Mouse (Mus musculus) induced T-regulatory cell, adult 2 months (primary cell): ENCODE data around the gene Mff.

ENCODE experiments used
- DNase-seq: peaks from one replicate; pipeline ENCODE4 v3.0.0-alpha.2; 2012; ENCODE audit warnings: low read depth

Mff gene

DNA sequence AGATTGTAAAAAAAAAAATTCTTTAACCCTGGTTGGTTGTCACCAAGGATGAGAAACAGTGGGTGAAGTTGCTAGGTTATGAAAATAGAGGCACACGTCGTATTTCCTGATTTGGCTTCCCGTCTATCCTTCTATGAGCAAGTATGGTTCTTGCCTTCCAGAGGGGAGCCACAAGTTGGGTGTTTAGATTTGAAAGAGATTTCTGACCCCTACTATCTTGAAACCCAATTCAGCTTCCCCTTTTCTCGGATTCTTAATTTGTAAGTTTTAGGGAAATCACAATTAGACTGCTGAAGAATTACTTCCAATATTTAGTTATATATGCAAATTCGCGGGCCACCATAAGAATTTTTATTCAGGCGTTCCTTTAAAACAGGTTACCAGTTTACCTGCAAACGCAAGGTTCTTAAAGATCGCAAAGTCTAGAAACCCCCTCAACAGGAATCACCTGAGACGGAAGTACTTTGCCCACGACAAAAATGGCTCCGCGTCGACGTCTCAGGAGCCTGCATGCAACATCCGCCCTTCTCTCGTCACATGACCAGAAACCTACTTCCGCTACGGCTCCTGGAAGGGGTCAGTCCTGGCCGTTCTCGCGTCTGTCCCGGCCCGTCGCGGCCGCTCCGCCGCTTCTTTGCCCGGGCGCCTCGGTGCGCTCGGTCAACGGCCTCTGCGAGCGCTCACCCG is at the start of gene Mff:
Gene Mff, plus strand, starts transcription at position 552 of the 687 bp plus-strand sequence.
- DNase-seq: peak; percentile 97

DNA sequence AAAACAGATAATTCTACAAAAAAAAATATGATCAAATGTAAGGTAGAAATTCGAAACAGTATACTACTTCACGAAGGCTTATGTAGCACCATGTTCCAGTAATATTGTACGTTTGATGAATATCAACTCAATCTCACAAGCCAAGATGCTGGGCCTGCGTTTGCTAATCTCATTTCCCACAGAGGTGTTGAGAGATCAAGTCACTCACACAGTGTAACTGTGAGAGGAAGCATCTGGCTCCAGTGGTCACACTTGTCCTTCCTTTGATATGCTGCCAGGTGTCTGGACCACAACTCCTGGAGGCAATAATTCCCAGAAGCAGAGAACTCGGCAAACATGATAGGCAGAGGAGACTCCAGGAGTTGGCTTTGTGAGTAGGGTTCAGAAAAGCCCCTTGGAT is 38.4 kb upstream of the Mff start:
- no peak for DNase-seq

DNA sequence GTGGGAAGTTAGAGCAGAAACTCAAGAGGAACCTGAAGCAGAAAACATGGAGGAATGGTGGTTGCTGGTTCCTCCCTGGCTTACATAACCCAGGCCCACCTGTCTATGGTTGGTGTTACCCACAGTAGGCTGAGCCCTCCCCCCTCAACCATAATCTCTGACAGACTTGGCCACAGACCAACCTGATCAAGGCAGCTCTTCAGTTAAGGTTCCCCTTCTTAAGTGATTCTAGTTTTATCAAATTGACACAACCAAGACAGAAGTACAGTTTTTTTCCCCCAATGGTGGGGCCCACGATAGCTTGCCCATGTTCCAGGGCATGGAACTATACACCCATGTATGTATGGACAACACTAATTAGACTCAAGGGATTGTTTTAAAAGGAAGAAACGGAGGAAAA is 37.8 kb upstream of the Mff start:
- DNase-seq: no peak

DNA sequence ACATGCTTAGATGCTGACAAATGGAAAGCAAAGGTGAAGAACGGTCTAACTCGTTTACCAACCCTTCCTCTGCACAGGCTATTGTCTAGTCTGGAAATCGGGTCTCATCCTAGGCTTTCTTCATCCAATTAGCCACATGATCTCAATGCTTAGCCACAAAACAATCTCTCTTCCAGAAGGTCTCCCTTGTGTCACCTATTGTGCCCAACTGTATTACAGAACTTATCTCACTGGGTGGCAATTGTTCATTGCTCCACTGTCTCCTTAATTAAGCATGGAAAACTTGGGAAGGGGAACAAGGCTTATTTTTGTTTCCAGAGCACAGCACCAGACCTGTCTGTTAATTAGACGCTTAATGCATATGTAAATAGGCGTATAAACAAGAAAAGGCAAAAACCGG is 36.8 kb upstream of the Mff start:
- no peak for DNase-seq

DNA sequence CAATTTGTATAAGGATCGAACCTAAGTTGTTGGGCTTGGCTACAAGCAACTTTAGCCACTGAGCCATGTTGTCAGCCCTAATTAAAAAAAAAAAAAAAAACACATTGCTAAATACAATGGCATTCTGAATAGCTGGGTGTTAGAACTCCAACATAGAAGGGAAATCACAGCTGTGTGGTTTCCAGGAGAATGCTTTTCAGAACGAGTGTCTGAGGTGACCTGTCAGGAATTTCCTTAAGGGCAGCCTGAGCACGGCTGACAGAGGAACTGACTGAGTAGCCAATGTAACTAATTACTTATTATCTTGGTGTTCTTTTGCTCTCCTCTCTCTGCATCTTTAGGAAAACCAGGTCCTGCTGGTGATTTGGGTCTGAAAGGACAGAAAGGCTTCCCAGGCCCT is 28.8 kb upstream of the Mff start:
- no peak for DNase-seq

DNA sequence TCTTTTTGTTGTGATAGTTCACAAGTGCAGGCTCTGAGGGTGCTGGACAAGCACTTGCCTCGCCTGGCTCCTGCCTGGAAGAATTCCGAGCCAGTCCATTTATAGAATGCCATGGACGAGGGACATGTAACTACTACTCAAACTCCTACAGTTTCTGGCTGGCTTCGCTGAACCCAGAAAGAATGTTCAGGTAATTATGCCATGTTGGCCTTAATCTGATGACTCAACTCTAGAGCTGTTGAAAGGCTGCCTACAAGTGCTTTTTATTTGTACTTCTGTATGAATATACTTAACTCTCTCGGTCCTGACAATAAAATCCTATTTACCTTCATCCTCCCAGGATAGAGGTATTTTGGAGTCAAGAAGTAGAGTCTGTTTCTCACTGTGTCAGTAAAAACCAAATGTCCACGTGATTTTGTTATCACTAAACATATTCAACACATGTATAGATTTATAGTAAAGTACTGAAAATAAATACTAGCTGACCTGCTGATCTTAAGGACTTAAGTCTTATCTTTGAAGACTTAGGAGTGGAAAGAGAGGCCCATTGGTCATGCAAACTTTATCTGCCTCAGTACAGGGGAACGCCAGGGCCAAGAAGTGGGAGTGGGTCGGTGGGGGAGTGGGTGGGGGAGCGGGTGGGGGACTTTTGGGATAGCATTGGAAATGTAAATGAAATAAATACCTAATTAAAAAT is 6.7 kb upstream of the Mff start:
- no peak for DNase-seq

DNA sequence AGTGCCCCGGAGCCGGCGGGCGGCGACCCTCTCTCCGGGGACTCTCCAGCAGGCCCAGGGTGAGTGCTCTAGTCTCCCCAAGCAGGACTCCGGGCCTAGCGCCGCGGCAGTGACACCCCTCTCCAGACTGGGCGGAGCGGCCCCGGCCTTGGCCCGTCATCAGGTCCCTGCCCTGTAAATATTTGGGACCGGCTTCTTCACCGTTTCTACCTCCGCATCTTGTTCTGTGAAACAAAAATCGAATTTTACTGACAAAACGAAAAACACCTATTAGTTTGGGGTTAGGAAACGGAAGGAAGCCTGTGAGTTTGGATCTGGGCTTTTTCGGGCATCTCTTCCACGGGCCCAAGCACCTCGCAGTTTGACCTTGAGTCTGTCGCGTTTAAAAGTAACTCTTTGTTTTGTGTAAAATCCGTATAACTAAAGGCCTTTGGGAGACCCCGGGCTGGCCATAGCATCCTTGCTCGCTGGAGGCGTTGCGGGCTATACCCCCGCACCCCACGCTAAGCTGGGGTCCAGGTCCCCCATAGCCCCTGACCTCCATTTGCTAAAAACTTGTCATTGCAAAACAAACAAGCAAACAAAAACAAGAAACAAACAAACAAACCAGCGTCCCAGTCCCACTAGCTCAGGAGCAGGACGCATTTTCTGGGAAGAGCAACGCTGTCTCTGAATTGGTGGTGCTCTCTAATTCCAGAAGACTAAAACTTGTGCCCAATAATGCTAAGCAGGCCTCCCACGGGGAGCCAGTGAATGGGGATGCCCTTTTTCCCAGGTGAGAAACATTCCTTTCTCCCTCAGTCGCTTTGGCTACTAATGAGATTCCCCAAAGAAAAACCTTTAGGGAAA is 560 bp downstream of the Mff start:
- no peak for DNase-seq

DNA sequence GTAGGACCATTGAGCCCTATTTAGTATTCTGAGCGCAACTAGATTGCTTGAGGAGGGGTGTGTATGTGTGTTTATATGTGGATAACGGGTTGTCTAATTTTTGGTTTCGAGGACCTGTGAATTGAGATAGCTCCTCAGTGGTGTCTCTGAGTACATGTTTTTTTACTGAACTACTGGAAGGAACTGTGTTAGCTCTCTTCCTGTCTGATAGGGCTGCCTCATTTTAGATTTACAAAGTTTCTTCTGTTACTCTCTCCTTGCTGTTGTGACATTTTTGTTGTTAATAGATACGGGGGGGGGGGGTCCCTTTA is 1.1 kb downstream of the Mff start:
- peak; percentile 29 for DNase-seq

DNA sequence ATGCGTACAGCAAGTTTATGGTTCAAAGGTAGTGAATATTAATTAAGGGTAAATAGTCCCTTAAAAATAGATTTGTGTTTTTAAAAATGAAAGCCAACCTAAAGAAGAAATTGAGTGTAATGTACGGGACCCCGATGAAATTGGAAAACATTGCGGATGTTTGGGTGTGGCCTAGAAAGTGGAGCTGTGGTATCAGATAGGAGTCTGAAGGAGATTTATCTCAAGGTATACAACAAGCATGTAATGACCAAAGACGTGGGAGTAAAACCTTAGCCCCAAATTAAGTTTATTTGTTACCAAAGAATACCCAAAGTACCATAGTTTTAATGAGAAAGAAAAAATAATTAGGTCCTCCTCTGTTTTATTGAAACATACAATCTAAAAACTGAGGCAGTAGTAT is 1.8 kb downstream of the Mff start:
- DNase-seq: no peak

DNA sequence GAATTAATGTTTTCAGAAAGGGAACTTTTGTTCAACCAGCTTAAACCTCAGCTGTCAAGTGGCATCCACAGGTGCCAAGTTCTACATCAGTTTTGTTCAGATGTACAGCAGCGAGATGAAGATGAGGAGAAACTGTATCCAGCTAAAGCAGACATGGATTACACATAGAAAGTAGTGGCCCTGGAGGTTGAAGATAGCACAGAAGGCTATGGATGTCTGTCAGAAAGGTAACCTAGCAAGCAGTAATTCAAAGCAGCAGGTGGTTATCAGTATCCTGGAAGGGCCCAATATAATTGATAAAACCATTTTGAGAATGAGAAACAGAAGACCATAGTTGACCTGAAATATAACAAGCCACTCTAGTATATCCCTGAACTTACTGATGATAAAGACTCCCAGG is 8.7 kb downstream of the Mff start:
- no peak for DNase-seq

DNA sequence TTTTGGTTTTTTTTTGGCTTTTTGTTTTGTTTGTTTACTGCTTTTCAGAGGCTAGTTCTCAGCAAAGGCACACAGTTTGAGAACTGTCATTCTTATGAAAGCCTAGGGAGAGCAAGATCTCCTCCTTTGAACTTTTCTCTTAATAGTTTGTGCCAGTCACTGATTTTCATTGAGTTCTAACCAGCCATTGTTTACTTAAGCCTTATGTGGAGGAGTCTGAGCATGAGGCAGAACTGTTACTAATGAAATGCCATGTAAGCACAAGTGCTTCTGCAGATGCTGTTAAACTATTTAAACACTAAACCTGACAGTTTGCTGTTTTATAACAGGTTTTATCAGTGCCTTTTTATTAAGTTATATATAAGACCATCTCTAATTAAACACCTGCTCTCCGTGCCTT is 13.4 kb downstream of the Mff start:
- no peak for DNase-seq

DNA sequence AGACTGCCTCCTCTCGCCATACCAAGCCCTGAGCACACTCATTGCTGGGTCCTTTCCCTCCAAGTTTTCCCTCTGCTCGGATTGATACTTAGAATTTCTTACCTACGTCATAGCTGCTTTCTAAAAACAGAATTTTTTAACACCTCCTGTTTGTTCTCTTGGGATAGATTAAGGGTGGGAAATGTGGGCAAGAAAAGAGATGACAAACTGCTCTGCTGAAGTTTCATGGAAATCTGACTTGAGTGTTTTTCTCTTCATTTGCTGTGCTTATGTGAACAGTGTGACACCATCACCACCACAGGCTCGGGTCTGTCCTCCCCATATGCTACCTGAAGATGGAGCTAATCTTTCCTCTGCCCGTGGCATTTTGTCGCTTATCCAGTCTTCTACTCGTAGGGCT is 16.8 kb downstream of the Mff start:
- DNase-seq: no peak

DNA sequence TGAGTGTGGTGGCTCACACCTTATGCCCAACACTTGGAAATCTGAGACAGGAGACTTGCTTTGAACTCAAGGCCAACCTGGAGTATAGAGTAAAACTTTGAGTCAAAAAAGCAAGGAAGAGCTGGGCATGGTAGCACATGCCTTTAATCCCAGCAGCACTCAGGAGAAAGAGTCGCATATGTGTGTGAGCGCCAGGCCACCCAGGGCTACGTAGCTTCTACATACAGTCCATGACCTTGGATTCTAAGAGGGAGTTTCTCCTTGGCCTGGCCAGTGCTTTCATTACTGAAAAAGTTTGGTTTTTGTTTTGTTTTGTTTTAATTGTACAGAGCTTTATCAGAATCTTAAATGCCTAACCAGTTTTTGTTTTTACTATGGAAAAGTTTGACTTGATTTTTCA is 19.3 kb downstream of the Mff start:
- DNase-seq: no peak

DNA sequence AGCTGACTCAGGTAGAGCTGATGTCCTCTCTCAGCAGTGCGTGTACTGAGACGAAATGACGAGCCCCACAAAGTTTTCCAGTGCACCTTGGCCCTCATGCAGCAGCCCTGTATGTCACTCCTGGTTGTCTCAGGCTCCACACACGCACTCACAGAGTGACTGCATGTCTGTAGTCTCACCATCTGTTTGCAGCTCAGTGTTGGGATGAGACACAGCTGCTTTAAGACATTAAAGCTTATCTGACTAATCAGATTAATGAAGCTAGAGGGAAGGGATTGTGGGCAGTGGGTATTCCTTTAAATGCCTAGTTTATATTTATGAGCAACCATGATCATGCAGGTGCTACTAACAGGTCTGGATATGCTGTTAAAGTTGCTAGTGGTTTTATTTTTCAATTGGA is 21.7 kb downstream of the Mff start:
- DNase-seq: no peak

DNA sequence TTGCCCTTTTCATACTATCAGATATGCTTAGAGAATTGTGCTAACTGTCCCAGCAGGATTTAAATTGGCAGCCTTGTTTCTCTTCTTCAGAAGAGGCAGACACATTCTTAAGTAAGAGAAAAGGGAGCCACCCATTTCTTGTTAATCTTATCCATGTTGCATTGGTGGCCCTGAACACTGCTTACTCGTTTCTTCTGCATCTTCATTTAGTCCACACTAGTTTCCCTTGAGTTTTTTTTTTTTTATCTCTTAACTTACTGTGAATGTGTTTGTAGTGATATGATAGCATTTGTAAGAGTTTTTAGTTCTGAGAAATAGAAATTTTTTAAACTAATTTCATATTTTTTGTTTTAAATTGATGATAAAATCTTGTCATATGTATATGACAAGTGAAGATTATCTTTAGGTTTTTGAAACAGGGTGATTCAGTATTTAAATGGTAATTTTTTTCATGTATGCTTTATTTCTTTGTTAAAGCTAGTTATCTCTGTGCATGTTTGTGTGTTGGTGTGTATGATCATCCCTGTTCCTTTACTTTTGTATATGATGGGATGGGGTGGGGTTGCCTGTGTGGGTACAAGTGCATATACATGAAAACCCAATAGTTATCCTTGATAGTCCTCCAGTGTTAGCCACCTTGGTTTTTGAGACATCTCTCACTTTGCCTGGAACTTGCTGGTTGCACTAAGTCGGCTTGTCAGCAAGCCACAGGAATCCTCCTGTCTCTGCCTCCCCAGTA is 23.2 kb downstream of the Mff start:
- DNase-seq: no peak

DNA sequence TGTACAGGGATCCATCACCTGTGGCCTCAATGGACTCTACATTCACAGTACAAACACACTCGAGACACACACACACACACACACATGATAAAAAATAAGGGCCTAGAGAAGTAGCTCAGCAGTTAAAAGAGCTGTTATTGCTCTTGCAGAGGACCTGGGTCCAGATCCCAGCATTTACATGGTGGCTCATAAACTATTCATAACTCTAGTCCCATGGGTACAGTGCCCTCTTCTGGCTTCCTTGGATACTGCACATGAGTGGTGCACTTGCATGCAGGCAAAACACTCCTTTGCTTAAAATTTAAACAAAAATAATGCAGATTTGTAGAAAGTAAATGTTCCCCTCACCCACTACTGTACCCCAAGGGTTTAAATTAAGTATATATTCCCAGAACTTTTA is 34.8 kb downstream of the Mff start:
- DNase-seq: peak; percentile 44

DNA sequence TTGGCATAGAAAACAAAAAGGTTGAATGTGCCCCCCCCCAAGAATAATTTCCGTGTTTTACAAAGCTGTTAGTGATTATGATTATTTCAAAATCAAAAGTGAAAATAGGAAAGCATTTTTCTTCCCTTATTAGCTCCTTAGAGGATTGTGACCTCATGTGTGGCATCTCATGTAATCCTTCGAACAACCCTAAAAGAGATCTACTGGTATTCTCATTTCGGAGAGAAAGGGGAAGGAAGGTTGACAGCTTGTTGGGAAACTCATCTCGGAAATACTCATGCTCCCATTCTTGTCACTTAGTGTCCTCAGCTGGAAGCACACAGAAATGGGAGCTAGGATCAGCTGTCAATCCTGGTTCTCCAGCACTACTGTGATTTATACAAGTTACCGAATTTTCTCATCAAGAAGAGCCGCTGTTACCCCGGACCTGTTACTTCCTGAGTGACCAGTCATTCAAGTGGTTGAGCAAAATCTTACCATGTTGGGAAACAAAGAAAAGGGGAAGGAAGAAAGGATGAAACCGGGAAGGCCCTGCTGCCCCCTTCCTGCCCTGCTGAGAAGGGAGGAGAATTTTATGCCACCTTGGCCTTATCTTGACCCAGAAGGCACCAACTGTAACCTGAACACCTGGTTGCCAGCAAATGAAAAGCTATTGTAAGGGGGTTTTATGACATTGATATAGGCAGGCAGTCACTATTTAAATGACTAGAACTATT is 36.9 kb downstream of the Mff start:
- no peak for DNase-seq

DNA sequence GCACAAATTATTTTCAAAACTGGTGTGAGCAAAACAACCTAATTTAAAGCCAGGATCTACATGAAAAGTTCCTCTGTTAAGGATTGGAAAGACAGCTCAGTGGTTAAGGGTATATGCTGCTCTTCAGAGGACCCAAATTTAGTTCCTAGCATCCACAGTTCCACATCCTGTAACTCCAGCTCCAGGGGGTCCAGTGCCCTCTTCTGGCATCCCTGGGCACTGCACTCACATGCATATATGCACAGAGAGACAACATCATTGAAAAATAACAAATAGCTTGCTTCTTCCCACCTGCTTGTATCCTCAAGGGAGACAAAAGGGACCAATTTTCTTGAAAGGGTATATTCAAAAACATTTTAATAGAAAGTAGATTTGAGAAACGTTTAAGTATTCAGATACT is 37.6 kb downstream of the Mff start:
- peak; percentile 22 for DNase-seq

DNA sequence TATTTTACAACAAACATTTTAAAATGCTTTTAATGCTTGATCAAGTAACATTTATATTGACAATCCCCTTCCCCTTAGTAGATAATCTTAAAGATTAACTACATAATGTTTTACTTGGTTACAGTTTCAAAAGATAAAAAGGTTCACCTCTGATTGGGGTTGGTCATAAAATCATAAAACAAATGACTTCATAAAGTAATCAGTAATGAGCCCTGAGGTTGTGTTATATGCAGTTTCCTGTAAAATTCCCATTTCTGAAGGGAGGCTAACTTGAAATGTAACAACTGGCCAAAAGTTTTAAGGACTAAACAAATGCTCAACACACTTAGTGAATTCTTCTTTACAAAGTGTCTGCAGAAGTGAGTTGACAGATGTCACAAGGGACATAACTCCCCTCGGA is 41.5 kb downstream of the Mff start:
- DNase-seq: no peak

DNA sequence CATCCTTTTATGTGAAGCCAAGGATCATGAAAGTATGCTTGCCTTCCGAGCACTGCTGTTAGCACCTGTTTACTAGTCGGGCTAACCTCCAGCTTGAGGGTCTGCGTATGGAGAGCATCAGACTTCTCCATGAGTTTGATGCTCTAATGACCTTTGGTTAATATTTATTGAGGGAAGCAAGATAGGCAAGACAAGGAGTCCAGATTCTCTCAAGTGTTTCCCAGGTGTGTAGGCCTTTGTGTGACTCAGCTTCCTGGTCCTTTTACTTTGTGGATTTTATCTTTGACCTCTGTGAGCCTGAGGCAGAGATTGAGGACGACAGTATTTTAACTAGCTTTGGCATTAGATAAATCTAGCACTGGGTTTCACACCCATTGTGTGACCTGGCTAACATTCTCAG is 42.0 kb downstream of the Mff start:
- no peak for DNase-seq

DNA sequence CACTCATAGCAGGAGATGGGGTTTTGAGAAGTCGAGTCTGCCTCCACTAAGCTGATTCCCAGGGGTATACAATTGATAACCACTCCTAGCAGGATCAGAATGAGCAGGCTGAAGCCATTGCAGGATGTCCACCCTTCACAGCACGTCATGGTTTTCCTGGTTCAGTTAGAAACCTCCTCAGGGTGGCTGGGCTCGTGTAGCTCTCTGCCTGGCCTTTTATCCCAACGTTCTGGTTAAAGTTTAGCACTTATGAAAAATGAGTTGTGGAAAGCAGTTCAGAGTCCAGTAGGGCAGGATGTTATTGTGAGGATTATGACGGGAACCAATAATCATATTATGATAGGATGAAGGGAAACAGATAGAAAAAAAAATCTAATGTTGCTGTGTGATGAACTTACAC is 43.6 kb downstream of the Mff start, which contains the start of gene Tm4sf20:
Gene Tm4sf20, minus strand, starts transcription at position 193 of the 400 bp plus-strand sequence.
- DNase-seq: no peak

DNA sequence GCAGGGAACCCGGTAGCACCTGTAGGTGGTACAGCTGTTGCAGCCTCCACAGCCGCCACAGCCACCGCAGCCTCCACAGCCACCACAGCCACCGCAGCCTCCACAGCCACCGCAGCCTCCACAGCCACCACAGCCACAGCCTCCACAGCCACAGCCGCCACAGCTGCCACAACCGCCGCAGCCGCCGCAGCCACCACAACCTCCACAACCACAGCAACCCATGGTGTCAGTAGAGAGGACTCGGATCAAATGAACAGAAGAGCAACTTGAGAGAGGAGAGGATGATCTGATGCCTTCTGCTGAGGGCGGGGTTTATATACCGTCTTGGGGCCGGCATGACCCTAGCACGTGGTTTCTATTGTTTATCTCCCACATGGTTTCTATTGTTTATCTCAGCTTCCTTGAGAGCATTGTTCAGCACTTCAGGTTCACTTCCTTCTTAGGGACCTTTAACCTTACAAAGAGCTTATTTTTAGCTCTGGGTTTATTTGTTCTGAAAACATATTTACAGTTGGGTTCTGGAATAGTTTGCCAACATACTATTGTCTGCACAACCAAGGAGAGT is 46.4 kb downstream of the Mff start, which contains the start of gene Gm47791:
Gene Gm47791, minus strand, starts transcription at position 222 of the 565 bp plus-strand sequence.
- DNase-seq: no peak
